Mouse (Mus musculus) adrenal gland, postnatal 10 days (tissue): ENCODE results near the gene Lag3. TPM values are rescaled to one million over a fixed set of nuclear protein-coding genes. Genes with fewer than 3 reads are reported as not detected.
"Not testable (repeated sequence)": the region's sequence is repeated elsewhere in the genome, so short reads cannot be mapped to it uniquely, and the experiment has no call there.

Experiments used
- DNase-seq: peaks from one replicate; pipeline ENCODE4 v3.0.0; 2021; ENCODE audit warnings: mixed read lengths
- total RNA-seq, 2 experiments: library from RNA; stranded (reverse); gene quantifications; 2 replicates each; pipeline ENCODE4 v1.2.3; 2021

The Lag3 gene
- total RNA-seq, 2 experiments from 2014 or later, result 1.4 to 1.8 TPM

DNA sequence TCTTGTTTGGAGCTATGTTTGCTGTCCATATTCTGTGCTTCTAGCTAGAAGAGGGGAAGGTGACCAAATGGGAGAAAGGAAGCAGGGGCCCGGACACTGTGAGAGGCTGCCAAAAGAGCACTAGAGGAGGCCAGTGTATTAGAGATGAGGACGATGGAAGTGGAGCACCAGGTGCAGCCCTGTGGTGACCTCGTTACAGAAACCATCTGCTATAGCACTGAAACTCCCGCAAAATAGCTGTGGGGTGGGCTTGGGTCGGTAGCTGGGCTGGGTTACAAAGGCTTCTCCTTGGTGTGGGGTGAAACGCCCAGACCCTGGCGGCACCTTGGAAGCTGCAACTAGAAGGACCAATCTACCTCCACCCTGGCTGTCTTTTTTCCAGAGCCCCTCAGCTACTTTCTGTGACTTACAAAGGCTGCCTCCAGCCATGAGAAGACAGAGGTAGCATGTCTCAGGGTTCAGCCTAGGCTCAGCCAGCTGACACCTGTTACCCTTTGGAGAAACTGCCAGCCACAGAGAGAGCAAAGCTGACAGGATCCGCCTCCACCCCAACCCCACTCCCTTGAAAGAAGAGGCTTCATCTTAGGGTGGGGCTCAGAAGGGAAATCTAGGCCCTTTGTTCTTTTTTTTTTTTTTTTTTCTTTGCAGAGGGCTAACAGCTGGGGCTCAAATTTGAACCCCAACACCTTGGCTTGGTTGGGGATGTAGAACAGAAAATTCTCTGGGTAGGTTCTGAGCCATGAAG is 11.3 kb downstream of the Lag3 start:
- DNase-seq, result no peak

DNA sequence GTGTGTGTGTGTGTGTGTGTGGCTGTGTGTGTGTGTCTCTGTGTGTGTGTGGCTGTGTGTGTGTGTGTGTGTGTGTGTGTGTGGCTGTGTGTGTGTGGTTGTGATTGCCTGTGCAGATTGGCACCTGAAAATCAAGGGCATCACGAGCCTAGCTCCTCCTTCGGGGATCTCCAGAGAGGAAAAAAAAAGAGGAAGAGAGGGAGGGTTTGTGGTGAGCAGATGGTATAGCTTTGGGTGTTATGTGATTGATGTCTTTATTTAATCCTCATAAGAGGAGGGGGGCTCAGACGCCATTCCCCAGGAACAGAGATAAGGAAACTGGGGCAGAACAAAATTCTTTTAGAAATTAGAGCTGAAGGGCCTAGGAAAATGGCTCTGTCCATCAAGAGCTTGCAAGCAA is 13.1 kb downstream of the Lag3 start:
- DNase-seq, result no peak

DNA sequence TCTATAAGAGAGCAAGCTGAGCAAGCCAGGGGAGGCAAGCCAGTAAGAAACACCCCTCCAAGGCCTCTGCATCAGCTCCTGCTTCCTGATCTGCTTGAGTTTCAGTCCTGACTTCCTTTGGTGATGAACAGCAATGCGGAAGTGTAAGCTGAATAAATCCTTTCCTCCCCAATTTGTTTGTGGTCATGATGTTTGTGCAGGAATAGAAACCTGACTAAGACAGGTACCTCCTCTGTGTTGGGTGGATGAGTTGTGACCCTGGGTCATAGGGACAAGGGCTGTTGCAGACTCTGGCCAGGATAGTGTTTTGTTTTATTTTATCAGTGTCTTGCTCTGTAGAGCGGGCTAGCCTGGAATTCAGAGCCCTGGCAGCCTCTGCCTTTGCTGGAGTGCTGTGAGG is 17.4 kb downstream of the Lag3 start:
- DNase-seq, result not testable (repeated sequence)

GRCm38 (mm10) chr6:124890997-124891396 is 20.5 kb downstream of the Lag3 start:
- no peak for DNase-seq

DNA sequence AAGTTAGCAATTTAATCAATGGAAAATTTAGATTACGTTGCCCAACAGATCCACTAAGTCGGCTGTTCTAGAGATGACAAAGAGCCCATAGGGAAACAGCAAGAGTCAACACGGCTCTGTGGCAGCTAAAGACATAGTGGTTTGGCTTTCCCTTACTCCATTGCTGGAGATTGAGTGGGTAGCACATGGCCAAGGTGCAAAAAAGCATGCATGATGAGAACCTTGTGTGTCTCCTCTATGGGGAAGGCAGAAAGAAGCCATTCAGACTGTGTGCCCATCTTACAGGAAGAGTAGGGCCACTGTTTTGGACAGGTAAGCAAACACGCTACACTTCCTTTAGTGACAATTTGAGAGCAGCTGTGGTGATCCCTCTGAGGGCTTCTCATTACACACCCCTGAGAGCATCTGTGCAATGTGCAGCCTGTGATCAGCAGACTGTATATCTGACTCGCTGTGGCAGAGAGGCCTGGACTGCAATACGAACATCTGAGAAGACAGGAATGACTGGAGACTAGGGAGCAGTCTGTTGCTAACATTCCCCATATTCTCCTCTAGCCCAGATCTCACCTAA is 22.9 kb downstream of the Lag3 start:
- no peak for DNase-seq

GRCm38 (mm10) chr6:124887986-124888385 is 23.5 kb downstream of the Lag3 start, which contains the start of gene Cd4:
Cd4 (minus strand) TSS chr6:124888221.
- DNase-seq, result no peak

- DNase-seq, result no peak
Observed at GRCm38 (mm10) chr6:124885956-124886381, 25.5 kb downstream of the Lag3 start.

DNA sequence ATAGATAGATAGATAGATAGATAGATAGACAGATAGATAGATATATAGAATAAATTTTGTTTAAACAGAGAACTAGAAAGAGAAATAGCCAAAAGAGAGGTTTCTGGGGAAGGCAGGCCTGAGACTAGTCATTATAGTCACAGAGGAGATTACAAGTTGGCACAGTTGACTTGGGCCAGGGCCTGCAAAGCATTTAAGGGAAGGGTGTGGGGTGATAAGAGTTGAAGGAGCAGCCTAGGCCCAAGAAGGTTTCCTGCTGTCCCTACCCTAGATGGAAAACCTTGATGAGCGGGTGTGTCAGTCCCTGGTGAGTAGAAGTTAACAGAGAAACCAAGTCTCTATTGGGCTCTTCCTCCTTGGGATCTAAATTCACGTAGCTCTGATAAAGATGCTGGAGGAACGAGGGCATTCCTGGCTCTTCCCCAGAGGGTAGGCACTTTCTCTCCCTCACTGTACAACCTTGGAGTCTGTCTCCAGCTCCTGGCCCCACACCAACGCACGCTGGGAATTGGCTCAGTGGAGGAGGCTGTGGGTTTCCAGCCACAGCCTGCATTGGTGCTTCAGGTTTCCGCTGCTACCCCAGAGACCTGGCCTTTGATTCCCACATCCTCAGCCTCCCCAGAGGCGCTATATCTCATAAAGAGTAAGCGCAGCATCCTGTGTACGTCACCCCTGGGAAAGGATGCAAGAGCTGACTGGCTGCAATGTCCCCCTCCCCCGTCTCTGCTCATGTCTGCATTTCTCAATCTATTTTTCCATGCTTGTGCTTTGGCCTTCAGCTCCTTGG is 26.6 kb downstream of the Lag3 start:
- peak; percentile 28 for DNase-seq

- no peak for DNase-seq
Observed at GRCm38 (mm10) chr6:124883351-124883750, 28.2 kb downstream of the Lag3 start.

- DNase-seq, result no peak
Observed at GRCm38 (mm10) chr6:124881821-124882220, 29.7 kb downstream of the Lag3 start.

DNA sequence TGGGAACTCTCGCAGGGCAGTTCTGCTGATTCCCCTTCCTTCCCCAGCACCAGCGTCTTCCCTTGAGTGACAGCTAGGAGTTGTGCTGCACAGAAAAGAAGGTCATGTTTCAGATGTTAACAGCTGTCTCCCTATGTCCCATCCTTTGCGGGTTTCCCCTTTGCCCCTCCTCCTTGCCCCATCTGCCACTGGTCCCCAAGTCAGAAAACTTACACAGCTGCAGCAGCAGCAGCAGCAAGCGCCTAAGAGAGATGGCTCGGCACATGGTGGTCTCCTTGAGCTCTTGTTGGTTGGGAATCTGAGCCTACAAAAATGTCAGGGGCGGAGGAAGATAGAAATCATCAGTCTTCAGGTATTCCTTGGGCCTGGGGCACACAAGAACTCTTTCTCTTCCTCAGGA is 32.1 kb downstream of the Lag3 start:
- no peak for DNase-seq

- DNase-seq, result no peak
Observed at GRCm38 (mm10) chr6:124874348-124874747, 37.2 kb downstream of the Lag3 start.

- DNase-seq, result no peak
Observed at GRCm38 (mm10) chr6:124866560-124866959, 44.9 kb downstream of the Lag3 start.

- DNase-seq, result no peak
Observed at GRCm38 (mm10) chr6:124865766-124866362, 45.6 kb downstream of the Lag3 start.

DNA sequence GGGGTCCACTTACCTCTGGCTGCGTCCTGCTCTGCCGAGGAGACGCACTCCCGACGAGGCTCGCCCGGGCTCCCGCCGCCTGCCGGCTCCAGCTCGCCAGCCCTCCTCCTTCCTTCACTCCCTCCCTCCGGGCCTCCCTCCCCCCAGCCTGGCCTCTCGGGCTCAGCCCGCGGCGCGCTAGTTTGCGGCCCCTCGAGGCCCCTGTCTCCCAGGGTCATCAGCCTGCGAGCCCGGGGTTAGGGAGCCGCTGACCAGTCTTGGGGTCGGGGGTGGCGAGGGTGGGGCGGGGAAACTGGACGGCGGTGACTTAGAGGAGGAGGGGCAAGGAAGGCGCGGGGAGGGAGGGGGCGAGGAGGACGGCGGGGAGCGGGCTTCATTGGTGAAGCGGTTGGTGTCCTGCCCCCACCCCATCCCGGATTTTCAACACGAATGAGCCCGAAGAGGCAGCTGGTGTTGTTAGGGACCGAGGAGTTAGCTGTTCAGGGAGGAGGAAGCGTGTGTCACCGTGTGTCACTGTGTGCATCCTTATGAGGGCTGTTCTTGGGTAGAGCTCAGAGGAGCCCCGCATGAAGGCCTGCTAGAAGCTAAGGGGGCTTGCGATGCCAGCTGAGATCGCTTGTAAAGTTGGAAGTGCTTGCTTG is 47.7 kb downstream of the Lag3 start, which contains the start of gene Gpr162:
TSS of gene Gpr162 (minus strand) at position 326 of the 641 bp plus-strand sequence.
- DNase-seq, result peak; percentile 80

DNA sequence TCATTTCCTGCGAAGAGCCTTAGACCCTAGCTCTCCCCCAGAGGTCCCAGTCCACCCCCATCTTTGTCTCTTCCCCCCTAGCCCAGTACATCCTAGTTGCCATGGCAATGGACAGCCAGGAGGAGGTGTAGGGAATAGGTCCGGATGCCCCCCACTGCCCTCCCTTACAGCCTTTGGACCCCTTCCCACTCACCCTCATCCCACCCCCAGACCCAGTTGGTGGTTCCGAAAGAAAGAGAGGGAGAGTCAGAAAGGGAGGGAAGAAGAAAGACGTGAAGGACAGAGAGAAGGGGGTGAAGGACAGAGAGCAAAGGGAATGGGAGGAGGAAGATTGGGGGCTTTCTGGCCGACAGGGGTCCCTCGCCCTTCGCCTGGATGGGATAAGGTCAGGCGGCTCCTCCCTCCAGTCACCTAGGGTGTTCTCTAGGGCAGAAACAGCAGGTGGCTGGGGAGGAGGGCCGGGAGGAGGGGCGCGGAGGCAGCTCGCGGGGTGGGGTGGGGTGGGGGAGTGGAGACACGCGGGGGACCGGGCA is 48.3 kb downstream of the Lag3 start:
- DNase-seq, result no peak

DNA sequence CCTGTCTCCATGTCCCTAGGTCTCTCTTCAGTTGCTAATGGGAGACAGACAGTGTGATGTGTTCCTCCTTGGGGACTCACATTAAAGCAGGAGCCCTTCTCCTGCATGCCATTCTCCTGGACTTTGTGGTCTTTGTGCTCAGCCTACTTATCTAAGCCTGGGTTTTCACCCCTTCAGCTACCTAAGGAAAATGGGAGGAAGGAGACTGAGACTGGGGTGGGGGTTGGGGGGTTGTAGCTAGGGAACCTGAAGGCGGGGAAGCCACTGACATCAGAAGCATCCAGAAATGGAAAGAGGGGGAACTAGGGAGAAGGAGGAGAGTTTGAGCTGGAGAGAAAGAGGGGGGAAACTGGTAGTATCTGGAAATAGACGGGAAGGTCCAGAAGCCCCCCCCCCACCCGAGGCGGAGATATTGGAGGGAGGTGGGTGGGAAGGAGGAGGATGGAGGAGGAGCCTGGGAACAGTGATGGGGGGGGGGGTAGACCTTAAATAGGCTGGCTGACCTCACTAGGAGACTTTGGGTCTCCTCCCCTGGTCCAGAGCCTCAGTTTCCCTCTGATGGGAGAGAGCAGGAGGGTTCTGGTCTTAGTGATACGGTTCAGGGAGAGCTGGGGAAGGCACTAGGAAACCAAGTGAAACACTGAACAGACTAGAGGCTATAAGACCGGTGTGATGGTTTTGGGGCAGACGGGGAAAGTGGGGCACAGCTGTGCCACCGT is 48.9 kb downstream of the Lag3 start:
- DNase-seq, result no peak

DNA sequence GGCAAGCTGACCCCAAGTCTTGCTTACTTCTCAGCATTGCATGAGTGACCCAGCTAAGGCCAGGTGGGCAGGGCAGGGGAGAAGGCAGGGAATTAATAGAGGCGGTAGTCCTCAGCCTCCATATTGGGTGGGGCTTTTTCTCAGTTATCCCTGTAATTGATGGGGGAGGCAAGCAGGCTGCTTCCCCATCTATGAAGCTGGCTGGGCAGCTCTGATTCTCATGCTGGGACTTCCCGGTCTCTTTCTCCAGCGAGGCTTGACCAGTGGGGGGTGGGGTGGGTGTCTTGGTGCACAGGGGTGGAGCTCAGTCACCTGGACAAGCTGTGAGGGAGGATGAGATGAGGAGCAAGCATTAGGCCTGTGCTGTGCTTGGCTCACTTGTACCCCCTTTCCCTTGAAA is 49.7 kb downstream of the Lag3 start:
- no peak for DNase-seq

DNA sequence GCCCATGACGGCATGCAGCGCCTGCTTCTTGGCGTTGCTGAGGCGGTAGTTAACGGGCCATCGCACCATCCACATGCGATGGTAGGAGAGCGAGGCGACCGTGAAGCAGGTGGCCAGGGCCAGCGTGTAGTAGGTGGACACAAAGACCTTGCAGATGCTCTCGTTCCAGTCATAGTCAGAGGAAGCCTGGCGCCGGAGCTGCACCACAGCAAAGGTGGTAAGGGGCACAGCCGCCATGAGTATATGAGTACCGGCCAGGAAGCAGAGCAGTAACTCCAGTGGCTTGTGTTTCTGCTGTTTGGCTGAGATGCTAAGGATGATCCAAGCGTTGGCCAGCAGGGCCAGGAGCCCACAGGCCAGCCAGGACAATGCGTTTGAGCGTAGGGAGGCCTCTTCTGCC is 50.2 kb downstream of the Lag3 start:
- DNase-seq, result no peak

- no peak for DNase-seq
Observed at GRCm38 (mm10) chr6:124860511-124860910, 51.0 kb downstream of the Lag3 start.

DNA sequence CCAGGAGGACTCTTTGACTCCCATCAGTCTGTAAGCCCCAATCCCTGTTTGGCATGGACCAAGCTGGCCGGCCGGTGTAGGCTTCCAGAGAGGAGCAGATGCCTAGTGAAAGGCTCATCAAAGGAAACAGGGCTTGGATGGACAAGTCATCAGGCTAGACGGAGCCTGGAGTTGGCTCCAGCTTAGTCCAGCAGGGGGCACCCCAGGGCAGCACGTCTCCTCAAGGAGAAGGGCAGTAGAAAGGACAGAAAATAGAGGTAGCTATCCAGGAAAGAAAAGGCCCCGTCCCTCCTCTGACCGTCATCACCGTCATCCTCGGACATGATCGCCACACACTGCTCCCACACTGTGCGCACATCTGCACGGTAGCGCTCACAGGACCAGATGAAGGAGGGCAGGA is 51.8 kb downstream of the Lag3 start:
- DNase-seq, result peak; percentile 95
